Mouse (Mus musculus) E14TG2a.4 (cell line): ENCODE results near the gene Dnmt1.
A peak's percentile ranks its signal among the peaks of the same experiment; 100 is the strongest.

Experiments used
- H3K27me3 ChIP-seq: 2 replicates; pipeline ENCODE4 v1.6.1; 2014; ENCODE audit warnings: low read length, control low read depth; ENCODE audit not compliant: insufficient read depth
- H3K36me3 ChIP-seq: 2 replicates; pipeline ENCODE4 v1.6.1; 2014; ENCODE audit warnings: low read length, control low read depth; ENCODE audit not compliant: insufficient read depth
- H3K4me1 ChIP-seq: replicated peaks from 2 replicates; pipeline ENCODE4 v1.6.1; 2014; ENCODE audit warnings: low read depth, low read length, control low read depth
- H3K4me3 ChIP-seq: replicated peaks from 2 replicates; pipeline ENCODE4 v1.5.1; 2014; ENCODE audit warnings: mild to moderate bottlenecking, low read length
- H3K9me3 ChIP-seq: 2 replicates; pipeline ENCODE4 v1.6.1; 2014; ENCODE audit warnings: low read length, control low read depth
- CTCF ChIP-seq: conservative IDR thresholded peaks from 2 replicates; pipeline ENCODE4 v1.5.1; 2014; ENCODE audit warnings: low read length
- NANOG ChIP-seq: IDR thresholded peaks from 2 replicates; pipeline ENCODE4 v1.6.1; 2014; ENCODE audit warnings: borderline replicate concordance, low read length, mixed read lengths
- POU5F1 ChIP-seq: IDR thresholded peaks from 2 replicates; pipeline ENCODE4 v1.6.1; 2014; ENCODE audit warnings: low read length, borderline replicate concordance

Gene Dnmt1

GRCm38 (mm10) chr9:20862225-20862624 lies 97.5 kb downstream of the Dnmt1 start:
- Histone ChIP-seq H3K4me1 (peaks cover 9% of the 10 kb centered on the region), H3K4me3 (no peak overlapping the region), H3K9me3 (no peaks in the 10 kb centered on the region), H3K27me3 (peaks cover 36% of the 10 kb centered on the region), H3K36me3 (no peaks in the 10 kb centered on the region)
- TF ChIP-seq CTCF (no peak), NANOG (no peak), POU5F1 (no peak)

DNA sequence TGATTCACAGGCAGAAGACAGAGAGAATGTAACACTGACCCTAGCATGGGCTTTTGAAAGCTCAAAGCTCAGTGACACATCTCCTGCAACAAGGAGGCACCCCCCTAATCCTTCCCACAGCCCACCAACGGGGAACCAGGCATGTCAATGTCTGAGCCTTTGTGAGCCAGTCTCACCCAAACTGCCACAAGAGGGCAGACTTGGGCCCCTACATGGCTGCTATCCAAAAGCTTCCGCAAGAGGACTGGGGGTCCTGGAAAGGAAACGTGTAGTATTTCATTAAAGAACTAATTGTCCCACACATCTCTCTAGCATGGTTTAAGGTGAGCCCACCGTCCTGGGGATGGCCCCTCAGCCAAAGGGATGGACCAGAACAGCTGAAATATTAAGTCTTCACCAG lies 97.9 kb downstream of the Dnmt1 start:
- H3K27me3 ChIP-seq: peaks cover 33% of the 10 kb centered on the region
- no peaks in the 10 kb centered on the region for H3K9me3 ChIP-seq
- peaks cover 9% of the 10 kb centered on the region for H3K4me1 ChIP-seq
- no peak overlapping the region for H3K4me3 ChIP-seq
- TF ChIP-seq CTCF (peak; percentile 74), NANOG (no peak)
- no peaks in the 10 kb centered on the region for H3K36me3 ChIP-seq

- no peak overlapping the region for H3K4me3 ChIP-seq
- TF ChIP-seq CTCF: no peak
- no peak for TF ChIP-seq NANOG
- TF ChIP-seq POU5F1: no peak
- H3K9me3 ChIP-seq: no peaks in the 10 kb centered on the region
- peaks cover 9% of the 10 kb centered on the region for H3K4me1 ChIP-seq
- no peaks in the 10 kb centered on the region for H3K36me3 ChIP-seq
- H3K27me3 ChIP-seq: peaks cover 34% of the 10 kb centered on the region
Measured at GRCm38 (mm10) chr9:20859926-20860325, 99.8 kb downstream of the Dnmt1 start.
